Mouse (Mus musculus) small intestine, adult 2 months (tissue): Measurements from ENCODE around the gene Gm3532.
"Not testable (repeated sequence)": the region's sequence is repeated elsewhere in the genome, so short reads cannot be mapped to it uniquely, and the experiment has no call there.

Source experiments
- CTCF ChIP-seq: fragments of 200-500 bp; IDR thresholded peaks from 2 replicates; pipeline ENCODE4 v1.5.1; 2012; ENCODE audit warnings: low read depth, mild to moderate bottlenecking, control low read depth, inconsistent platforms, low read length, moderate library complexity, mixed read lengths; ENCODE audit not compliant: insufficient replicate concordance, insufficient read length; ENCODE audit errors: extremely low read depth
- POLR2A ChIP-seq: fragments of 200-500 bp; IDR thresholded peaks from 2 replicates; pipeline ENCODE4 v1.6.1; 2012; ENCODE audit warnings: low read depth, mild to moderate bottlenecking, control low read depth, inconsistent platforms, low read length, moderate library complexity

- TF ChIP-seq CTCF, POLR2A: not testable (repeated sequence)
These were observed 36.9 kb upstream of the Gm3532 start, which contains the start of gene Gm3488 for GRCm38 (mm10) chr14:5501374-5501773.
